Mouse (Mus musculus): ENCODE measurements at regions not wholly inside any gene's neighbourhood (a gene's known extent, or its start where the extent isn't known, plus 50 kb on each side); places are given as distances from the start of the nearest gene placed in this dataset.
A peak's percentile ranks its signal among the peaks of the same experiment; 100 is the strongest.

GRCm38 (mm10) chr10:122386748-122387147 lies 61.6 kb upstream of the Avpr1a start:
- no peak for DNase-seq

- DNase-seq = no peak
Measured at GRCm38 (mm10) chr10:122379661-122380344, 68.5 kb upstream of the Avpr1a start.

GRCm38 (mm10) chr10:122343291-122343690 lies 105.0 kb upstream of the Avpr1a start:
- DNase-seq = peak; percentile 54

- DNase-seq = peak; percentile 14
Measured at GRCm38 (mm10) chr10:122342356-122342755, 105.9 kb upstream of the Avpr1a start.

GRCm38 (mm10) chr10:122326851-122327250 lies 121.4 kb upstream of the Avpr1a start:
- DNase-seq = no peak

GRCm38 (mm10) chr10:122318886-122319285 lies 129.4 kb upstream of the Avpr1a start:
- DNase-seq = peak; percentile 22

GRCm38 (mm10) chr10:122310646-122311193 lies 137.6 kb upstream of the Avpr1a start:
- no peak for DNase-seq

GRCm38 (mm10) chr10:122308691-122309090 lies 139.6 kb upstream of the Avpr1a start:
- peak; percentile 12 for DNase-seq

GRCm38 (mm10) chr10:122302259-122302658 lies 146.0 kb upstream of the Avpr1a start:
- no peak for DNase-seq

GRCm38 (mm10) chr10:122295921-122296425 lies 152.3 kb upstream of the Avpr1a start:
- no peak for DNase-seq

GRCm38 (mm10) chr10:122291611-122292010 lies 156.7 kb upstream of the Avpr1a start:
- no peak for DNase-seq

GRCm38 (mm10) chr10:122291091-122291490 lies 157.2 kb upstream of the Avpr1a start:
- peak; percentile 10 for DNase-seq

GRCm38 (mm10) chr10:122274885-122275284 lies 173.4 kb upstream of the Avpr1a start:
- DNase-seq = no peak

- no peak for DNase-seq
Measured at GRCm38 (mm10) chr10:122274181-122274580, 174.1 kb upstream of the Avpr1a start.

GRCm38 (mm10) chr10:122264070-122264469 lies 166.9 kb upstream of the Rxylt1 start:
- no peak for DNase-seq

- DNase-seq = no peak
Measured at GRCm38 (mm10) chr10:122259354-122259753, 162.2 kb upstream of the Rxylt1 start.

- DNase-seq = no peak
Measured at GRCm38 (mm10) chr10:122258711-122259110, 161.5 kb upstream of the Rxylt1 start.

- no peak for DNase-seq
Measured at GRCm38 (mm10) chr10:122231818-122232217, 134.6 kb upstream of the Rxylt1 start.

GRCm38 (mm10) chr10:122230746-122231145 lies 133.6 kb upstream of the Rxylt1 start:
- peak; percentile 82 for DNase-seq

- no peak for DNase-seq
Measured at GRCm38 (mm10) chr10:122225679-122226078, 128.5 kb upstream of the Rxylt1 start.

- peak; percentile 24 for DNase-seq
Measured at GRCm38 (mm10) chr10:122223076-122223475, 125.9 kb upstream of the Rxylt1 start.

GRCm38 (mm10) chr10:122217594-122217993 lies 120.4 kb upstream of the Rxylt1 start:
- no peak for DNase-seq

GRCm38 (mm10) chr10:122199791-122200190 lies 102.6 kb upstream of the Rxylt1 start:
- no peak for DNase-seq

- DNase-seq = no peak
Measured at GRCm38 (mm10) chr10:122197703-122198102, 100.5 kb upstream of the Rxylt1 start.

GRCm38 (mm10) chr10:122194139-122194538 lies 97.0 kb upstream of the Rxylt1 start:
- DNase-seq = no peak

Measured in kidney, postnatal 14 days (tissue).